Mouse (Mus musculus): ENCODE measurements at regions not wholly inside any gene's neighbourhood (a gene's known extent, or its start where the extent isn't known, plus 50 kb on each side); places are given as distances from the start of the nearest gene placed in this dataset.

- H3K36me3 ChIP-seq (ENCODE audit: control insufficient read depth, insufficient read depth, low read length): no peaks in the 10 kb centered on the region
- no peak overlapping the region for H3K4me2 ChIP-seq (replicated peaks; ENCODE audit: low read depth)
- H3K9me3 ChIP-seq (ENCODE audit: control insufficient read depth, low read length): no peaks in the 10 kb centered on the region
- no peak overlapping the region for H3K27ac ChIP-seq (replicated peaks)
- ATAC-seq (ENCODE audit: low FRiP score, low TSS enrichment) (no peak), DNase-seq (ENCODE audit: low spot score) (no peak)
- no peak overlapping the region for H3K9ac ChIP-seq (ENCODE audit: low read length)
- H3K4me1 ChIP-seq (replicated peaks; ENCODE audit: control insufficient read depth, insufficient read depth): no peaks in the 10 kb centered on the region
- H3K4me3 ChIP-seq (ENCODE audit: low read depth, low read length): no peak overlapping the region
- H3K27me3 ChIP-seq (ENCODE audit: control insufficient read depth, insufficient read depth, low read length): no peaks in the 10 kb centered on the region
- 37% methylated on average over 5 of the region's 5 CpGs for WGBS
- TF ChIP-seq CTCF (IDR thresholded peaks at IDR 0.05; ENCODE audit: low read depth): no peak
- TF ChIP-seq EP300 (optimal IDR thresholded peaks at IDR 0.05): no peak
These were observed 675.1 kb downstream of the Epm2a start for GRCm38 (mm10) chr10:12018281-12018680.

DNA sequence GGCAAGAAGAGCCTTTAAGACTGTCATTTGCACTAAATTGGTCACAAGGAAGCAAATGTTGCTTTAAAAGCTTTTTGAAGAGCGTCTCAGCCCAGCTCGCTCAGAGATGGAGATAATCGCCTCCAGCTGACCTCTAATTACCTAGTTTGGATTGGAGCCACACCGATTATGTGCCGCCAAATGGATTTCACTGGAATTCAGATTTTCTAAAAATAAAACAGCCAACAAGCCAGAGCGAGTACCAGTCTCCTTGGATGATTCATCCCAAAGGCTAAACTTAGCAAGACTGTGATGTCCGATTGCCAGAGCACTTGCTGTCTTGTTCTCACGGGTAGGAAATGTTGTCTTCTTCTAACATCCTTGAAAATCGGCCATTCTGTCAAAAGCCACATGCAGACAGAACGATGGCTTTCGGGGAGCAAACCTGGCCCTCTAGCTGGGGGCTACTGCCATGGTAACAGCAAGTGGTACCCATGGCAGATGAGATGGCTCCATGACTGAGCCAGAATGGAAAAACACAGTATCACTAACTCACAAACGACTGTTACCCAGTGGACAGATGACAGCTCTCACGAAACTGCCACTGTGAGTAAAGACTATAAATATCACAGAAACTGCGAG, 676.1 kb downstream of the Epm2a start:
- WGBS: 55% methylated on average over 14 of the region's 14 CpGs
- Histone ChIP-seq H3K4me2 (replicated peaks; ENCODE audit: low read depth) (no peak overlapping the region), H3K9ac (ENCODE audit: low read length) (no peak overlapping the region), H3K36me3 (ENCODE audit: control insufficient read depth, insufficient read depth, low read length) (no peaks in the 10 kb centered on the region), H3K27ac (replicated peaks) (no peak overlapping the region), H3K9me3 (ENCODE audit: control insufficient read depth, low read length) (no peaks in the 10 kb centered on the region), H3K4me3 (ENCODE audit: low read depth, low read length) (no peak overlapping the region), H3K27me3 (ENCODE audit: control insufficient read depth, insufficient read depth, low read length) (no peaks in the 10 kb centered on the region), H3K4me1 (replicated peaks; ENCODE audit: control insufficient read depth, insufficient read depth) (no peaks in the 10 kb centered on the region)
- no peak for ATAC-seq (ENCODE audit: low FRiP score, low TSS enrichment)
- no peak for DNase-seq (ENCODE audit: low spot score)
- no peak for TF ChIP-seq EP300 (optimal IDR thresholded peaks at IDR 0.05)
- TF ChIP-seq CTCF (IDR thresholded peaks at IDR 0.05; ENCODE audit: low read depth): no peak

DNA sequence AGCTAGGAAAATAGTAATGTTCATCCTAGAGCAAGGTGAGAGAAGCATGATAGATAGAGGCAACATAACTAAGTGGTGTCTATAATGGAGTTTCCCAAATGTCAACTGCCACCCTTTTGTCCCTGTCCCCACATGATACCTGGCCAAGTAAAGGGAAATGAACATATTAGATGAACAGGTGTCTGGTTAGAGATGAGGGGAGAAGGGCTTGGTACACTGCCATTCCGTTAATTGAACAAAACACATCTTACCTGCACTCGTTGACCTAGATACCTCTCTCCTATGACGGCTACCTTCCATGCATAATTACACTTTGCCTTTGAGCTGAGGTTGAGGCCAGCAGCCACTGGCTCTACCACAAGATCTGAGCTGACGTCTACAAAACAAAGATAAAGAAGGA, 677.4 kb downstream of the Epm2a start:
- Histone ChIP-seq H3K4me2 (replicated peaks; ENCODE audit: low read depth) (no peak overlapping the region), H3K4me1 (replicated peaks; ENCODE audit: control insufficient read depth, insufficient read depth) (no peaks in the 10 kb centered on the region), H3K27ac (replicated peaks) (no peak overlapping the region), H3K36me3 (ENCODE audit: control insufficient read depth, insufficient read depth, low read length) (no peaks in the 10 kb centered on the region), H3K27me3 (ENCODE audit: control insufficient read depth, insufficient read depth, low read length) (no peaks in the 10 kb centered on the region), H3K9ac (ENCODE audit: low read length) (no peak overlapping the region), H3K9me3 (ENCODE audit: control insufficient read depth, low read length) (no peaks in the 10 kb centered on the region), H3K4me3 (ENCODE audit: low read depth, low read length) (no peak overlapping the region)
- 90% methylated on average over 4 of the region's 4 CpGs for WGBS
- no peak for DNase-seq (ENCODE audit: low spot score)
- no peak for TF ChIP-seq CTCF (IDR thresholded peaks at IDR 0.05; ENCODE audit: low read depth)
- TF ChIP-seq EP300 (optimal IDR thresholded peaks at IDR 0.05): no peak
- no peak for ATAC-seq (ENCODE audit: low FRiP score, low TSS enrichment)

GRCm38 (mm10) chr10:12035159-12035558, 692.0 kb downstream of the Epm2a start:
- H3K4me3 ChIP-seq (ENCODE audit: low read depth, low read length): no peak overlapping the region
- ATAC-seq (ENCODE audit: low FRiP score, low TSS enrichment) (no peak), DNase-seq (ENCODE audit: low spot score) (no peak)
- 44% methylated on average over 1 of the region's 1 CpGs for WGBS
- H3K9ac ChIP-seq (ENCODE audit: low read length): no peak overlapping the region
- no peaks in the 10 kb centered on the region for H3K36me3 ChIP-seq (ENCODE audit: control insufficient read depth, insufficient read depth, low read length)
- no peak overlapping the region for H3K4me2 ChIP-seq (replicated peaks; ENCODE audit: low read depth)
- no peaks in the 10 kb centered on the region for H3K9me3 ChIP-seq (ENCODE audit: control insufficient read depth, low read length)
- no peak overlapping the region for H3K27ac ChIP-seq (replicated peaks)
- no peaks in the 10 kb centered on the region for H3K27me3 ChIP-seq (ENCODE audit: control insufficient read depth, insufficient read depth, low read length)
- H3K4me1 ChIP-seq (replicated peaks; ENCODE audit: control insufficient read depth, insufficient read depth): no peaks in the 10 kb centered on the region
- TF ChIP-seq EP300 (optimal IDR thresholded peaks at IDR 0.05): no peak
- TF ChIP-seq CTCF (IDR thresholded peaks at IDR 0.05; ENCODE audit: low read depth): no peak

GRCm38 (mm10) chr10:12045937-12046336, 702.7 kb downstream of the Epm2a start:
- no peaks in the 10 kb centered on the region for H3K9me3 ChIP-seq (ENCODE audit: control insufficient read depth, low read length)
- WGBS: 45% methylated on average over 2 of the region's 2 CpGs
- ATAC-seq (ENCODE audit: low FRiP score, low TSS enrichment) (no peak), DNase-seq (ENCODE audit: low spot score) (no peak)
- H3K4me2 ChIP-seq (replicated peaks; ENCODE audit: low read depth): no peak overlapping the region
- no peak for TF ChIP-seq EP300 (optimal IDR thresholded peaks at IDR 0.05)
- no peak for TF ChIP-seq CTCF (IDR thresholded peaks at IDR 0.05; ENCODE audit: low read depth)
- no peak overlapping the region for H3K27ac ChIP-seq (replicated peaks)
- H3K27me3 ChIP-seq (ENCODE audit: control insufficient read depth, insufficient read depth, low read length): no peaks in the 10 kb centered on the region
- no peaks in the 10 kb centered on the region for H3K36me3 ChIP-seq (ENCODE audit: control insufficient read depth, insufficient read depth, low read length)
- no peak overlapping the region for H3K9ac ChIP-seq (ENCODE audit: low read length)
- no peak overlapping the region for H3K4me3 ChIP-seq (ENCODE audit: low read depth, low read length)
- no peaks in the 10 kb centered on the region for H3K4me1 ChIP-seq (replicated peaks; ENCODE audit: control insufficient read depth, insufficient read depth)

DNA sequence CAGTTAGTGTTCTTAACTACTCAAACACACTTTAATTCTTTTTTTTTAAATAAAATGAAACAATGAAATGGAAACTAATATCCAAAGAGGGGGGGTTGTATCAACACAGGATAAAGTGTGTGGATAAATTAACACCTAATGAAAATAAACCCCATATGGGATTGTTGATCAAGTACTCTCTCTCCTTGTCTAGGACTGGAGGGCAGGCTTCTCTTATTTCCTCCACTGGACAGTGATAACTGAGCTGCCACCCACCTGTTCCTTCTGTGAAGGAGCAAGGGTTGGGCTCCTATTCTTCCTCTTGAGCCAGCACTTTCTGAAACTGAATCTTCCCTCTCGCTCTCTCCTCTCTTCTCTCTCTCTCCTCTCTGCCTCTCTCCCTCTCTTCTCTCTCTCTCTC, 716.5 kb downstream of the Epm2a start:
- H3K9me3 ChIP-seq (ENCODE audit: control insufficient read depth, low read length): no peaks in the 10 kb centered on the region
- TF ChIP-seq CTCF (IDR thresholded peaks at IDR 0.05; ENCODE audit: low read depth) (no peak), EP300 (optimal IDR thresholded peaks at IDR 0.05) (no peak)
- no peaks in the 10 kb centered on the region for H3K4me1 ChIP-seq (replicated peaks; ENCODE audit: control insufficient read depth, insufficient read depth)
- no peak overlapping the region for H3K9ac ChIP-seq (ENCODE audit: low read length)
- ATAC-seq (ENCODE audit: low FRiP score, low TSS enrichment) (no peak), DNase-seq (ENCODE audit: low spot score) (no peak)
- H3K36me3 ChIP-seq (ENCODE audit: control insufficient read depth, insufficient read depth, low read length): no peaks in the 10 kb centered on the region
- no peak overlapping the region for H3K4me3 ChIP-seq (ENCODE audit: low read depth, low read length)
- 76% methylated on average over 1 of the region's 1 CpGs for WGBS
- no peak overlapping the region for H3K4me2 ChIP-seq (replicated peaks; ENCODE audit: low read depth)
- H3K27ac ChIP-seq (replicated peaks): no peak overlapping the region
- no peaks in the 10 kb centered on the region for H3K27me3 ChIP-seq (ENCODE audit: control insufficient read depth, insufficient read depth, low read length)

Data from stomach, postnatal 0 days (tissue).